Mouse (Mus musculus) kidney, postnatal 10 days (tissue): ENCODE data around the gene Fnip2.

Source experiments
- DNase-seq: peaks from one replicate; pipeline ENCODE4 v3.0.0; 2021; ENCODE audit warnings: mixed read lengths

Gene Fnip2

GRCm38 (mm10) chr3:79523349-79523748, 44.2 kb downstream of the Fnip2 start:
- DNase-seq = no peak

- no peak for DNase-seq
Observed at GRCm38 (mm10) chr3:79519862-79520261, 47.7 kb downstream of the Fnip2 start.

DNA sequence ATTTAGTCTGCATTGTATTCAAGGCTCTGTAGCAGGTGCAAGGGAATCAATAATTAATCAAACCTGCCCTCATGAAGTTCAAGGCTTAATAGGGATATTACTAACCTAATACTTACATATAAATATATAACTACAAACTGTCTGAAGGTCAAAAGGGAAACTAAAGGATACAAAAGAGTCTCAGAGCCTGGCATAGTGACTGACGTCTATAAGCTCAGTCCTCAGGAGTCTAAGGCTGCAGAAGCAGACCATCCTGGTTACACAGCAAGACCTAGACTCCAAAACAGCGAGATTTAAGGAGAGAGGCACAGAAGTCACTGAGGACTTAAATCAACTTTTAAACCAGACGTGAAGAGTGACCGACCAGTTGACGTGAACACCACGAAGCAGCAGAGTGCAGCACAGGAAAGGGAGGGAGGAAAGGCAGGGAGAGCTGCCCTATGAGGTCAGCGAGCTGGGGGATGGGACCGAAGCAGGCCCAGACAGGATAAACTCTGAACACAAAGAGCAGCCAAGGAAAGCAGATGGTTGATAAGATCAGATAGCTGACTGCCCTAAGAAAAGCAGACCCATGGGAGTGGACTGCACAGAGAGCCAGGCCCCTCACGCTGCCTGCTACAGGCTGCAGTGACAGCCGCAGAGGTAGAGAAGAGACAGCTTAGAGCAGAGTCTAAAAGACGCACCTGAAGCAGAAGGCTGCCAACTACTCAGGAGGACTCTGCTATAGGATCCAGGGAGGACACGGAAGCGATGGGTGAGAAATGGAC, 48.7 kb downstream of the Fnip2 start:
- DNase-seq = peak; percentile 85

DNA sequence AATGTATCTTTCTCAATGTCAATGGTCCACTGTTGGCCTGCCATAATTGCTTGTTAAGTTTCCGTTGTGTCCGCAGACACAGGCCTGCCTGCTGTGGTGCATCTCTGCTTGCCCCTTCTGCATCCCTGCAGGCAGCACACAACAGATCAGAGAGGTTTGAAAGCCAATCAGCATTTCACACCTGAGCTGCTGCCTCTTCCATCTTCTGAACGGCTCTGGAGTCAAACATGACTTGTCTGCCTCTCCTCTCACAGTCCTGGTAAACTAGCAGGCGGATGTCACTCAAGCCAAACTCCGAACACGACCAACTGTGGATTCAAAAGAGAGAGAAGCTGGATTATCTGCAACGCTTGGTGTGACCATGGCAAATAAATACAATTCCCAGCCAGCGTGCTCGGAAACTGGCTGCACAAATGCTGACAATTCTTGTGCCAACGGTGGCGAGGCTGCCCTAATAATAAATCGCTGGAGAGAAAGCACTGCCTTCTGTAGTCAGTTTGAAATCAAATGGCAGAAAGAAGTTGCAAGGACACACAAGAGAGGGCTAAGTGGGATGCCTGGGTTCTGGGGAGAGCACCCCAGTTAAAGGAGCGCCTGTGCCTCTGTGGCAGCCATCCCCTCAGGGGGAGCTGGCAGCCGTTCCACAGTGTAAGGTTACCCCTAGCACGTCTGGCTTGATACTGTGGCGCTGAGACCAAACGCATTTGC, 49.6 kb downstream of the Fnip2 start:
- DNase-seq = no peak

DNA sequence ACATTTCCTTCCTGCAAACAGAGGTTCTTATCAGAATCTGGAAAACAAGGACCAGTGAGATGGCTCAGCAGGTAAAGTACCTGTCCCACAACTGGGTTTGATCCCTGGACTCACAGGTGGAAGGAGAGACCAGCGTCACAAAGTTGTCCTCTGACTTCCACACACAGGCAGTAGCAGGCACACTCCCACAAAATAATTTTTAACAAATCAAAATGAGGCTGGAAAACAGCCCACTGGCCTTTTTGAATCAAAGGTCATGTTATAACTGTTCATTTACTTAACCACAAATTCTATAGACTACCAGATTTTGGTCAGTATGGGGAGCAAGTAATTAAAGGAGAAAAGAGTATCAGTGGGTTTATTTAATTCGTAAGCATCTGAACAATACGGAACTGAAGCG, 50.6 kb downstream of the Fnip2 start:
- no peak for DNase-seq

- DNase-seq = peak; percentile 52
Observed at GRCm38 (mm10) chr3:79516099-79516920, 51.3 kb downstream of the Fnip2 start.

- DNase-seq = no peak
Observed at GRCm38 (mm10) chr3:79514304-79514703, 53.3 kb downstream of the Fnip2 start.

DNA sequence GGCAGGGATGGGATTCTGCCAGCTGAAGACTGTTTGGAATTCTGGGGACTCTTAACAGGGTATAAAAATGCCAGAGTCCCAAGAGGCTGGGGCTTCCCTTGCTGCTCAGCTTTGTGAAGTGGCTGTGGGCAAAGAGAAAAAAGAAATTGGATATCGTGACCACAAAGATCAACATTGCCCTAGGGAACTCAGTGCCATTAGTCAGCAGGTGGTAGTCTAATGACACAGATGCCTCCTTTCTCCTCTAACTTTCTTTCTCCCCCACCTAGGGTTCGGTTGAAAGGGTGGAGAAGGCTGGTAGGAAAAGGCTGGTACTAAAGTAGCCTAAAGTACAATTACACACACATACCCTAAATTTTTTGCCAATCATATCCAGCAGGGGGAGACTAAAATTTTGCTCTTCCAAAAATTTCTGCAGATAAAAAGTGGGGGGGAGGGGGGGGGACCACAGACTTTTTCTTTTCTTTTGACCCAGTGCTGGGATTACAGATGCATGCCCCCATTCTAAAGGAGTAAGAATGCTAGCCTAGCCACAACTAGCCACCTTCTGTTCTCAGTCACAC, 66.3 kb downstream of the Fnip2 start:
- no peak for DNase-seq

DNA sequence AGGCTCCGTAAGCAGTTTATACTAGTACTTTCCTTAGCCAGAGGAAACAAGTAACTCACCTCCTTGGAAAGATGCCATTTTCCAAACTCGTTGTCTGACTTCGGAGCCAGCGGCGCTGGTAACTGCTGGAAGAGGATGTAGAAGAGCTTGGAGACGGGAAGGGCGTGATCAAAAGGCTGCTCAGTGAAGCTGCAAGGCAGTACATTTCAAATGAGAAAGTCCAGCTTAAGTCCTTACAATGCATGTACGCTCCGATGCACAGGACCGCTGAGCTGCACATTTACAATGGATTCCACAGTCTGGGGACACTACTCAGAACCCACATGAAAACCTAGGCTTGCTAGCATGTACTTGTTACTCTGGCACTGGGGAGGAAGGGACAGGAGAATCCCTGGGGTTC, 67.3 kb downstream of the Fnip2 start:
- peak; percentile 53 for DNase-seq

DNA sequence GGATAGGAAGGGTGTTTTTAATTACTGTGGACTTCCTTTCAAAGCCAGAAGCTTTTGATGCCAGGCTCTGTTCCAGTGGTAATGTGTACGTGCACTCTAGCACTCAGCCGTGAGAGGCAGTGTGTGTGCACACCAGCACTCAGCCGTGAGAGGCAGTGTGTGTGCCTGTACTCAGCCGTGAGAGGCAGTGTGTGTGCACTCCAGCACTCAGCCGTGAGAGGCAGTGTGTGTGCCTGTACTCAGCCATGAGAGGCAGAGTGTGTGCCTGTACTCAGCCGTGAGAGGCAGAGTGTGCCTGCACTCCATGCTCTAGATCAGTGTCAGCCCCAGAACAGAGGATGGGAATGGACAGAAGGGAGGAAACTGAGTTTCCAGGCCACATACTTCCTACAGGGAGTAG, 70.9 kb downstream of the Fnip2 start:
- DNase-seq = no peak

GRCm38 (mm10) chr3:79495151-79495550, 72.4 kb downstream of the Fnip2 start:
- DNase-seq = no peak

DNA sequence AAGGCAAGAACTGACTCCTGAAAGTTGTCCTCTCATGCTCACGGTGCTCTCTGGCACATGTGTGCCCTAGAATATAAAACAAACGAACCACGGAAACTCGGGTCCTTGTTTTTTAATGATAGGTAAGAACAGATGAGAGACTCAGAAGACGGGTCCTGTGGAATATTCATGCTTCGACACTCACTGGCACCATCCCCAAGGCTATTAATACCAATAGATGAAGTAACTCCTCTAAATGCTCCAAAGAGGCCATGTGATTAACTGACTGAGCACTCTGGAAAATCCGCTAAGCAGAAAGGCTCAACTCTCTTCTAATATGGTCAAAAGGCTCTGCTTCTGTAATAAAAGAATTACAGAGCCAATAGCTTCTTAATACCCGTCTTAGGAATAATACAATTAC, 73.6 kb downstream of the Fnip2 start:
- no peak for DNase-seq

- no peak for DNase-seq
Observed at GRCm38 (mm10) chr3:79493064-79493463, 74.5 kb downstream of the Fnip2 start.

GRCm38 (mm10) chr3:79491614-79492013, 76.0 kb downstream of the Fnip2 start:
- DNase-seq = no peak

GRCm38 (mm10) chr3:79490102-79490501, 77.5 kb downstream of the Fnip2 start:
- DNase-seq = no peak

- no peak for DNase-seq
Observed at GRCm38 (mm10) chr3:79488025-79488424, 79.6 kb downstream of the Fnip2 start.

GRCm38 (mm10) chr3:79484286-79485063, 83.1 kb downstream of the Fnip2 start:
- peak; percentile 38 for DNase-seq

GRCm38 (mm10) chr3:79478880-79479279, 88.7 kb downstream of the Fnip2 start:
- DNase-seq = no peak

- no peak for DNase-seq
Observed at GRCm38 (mm10) chr3:79478400-79478799, 89.2 kb downstream of the Fnip2 start.

DNA sequence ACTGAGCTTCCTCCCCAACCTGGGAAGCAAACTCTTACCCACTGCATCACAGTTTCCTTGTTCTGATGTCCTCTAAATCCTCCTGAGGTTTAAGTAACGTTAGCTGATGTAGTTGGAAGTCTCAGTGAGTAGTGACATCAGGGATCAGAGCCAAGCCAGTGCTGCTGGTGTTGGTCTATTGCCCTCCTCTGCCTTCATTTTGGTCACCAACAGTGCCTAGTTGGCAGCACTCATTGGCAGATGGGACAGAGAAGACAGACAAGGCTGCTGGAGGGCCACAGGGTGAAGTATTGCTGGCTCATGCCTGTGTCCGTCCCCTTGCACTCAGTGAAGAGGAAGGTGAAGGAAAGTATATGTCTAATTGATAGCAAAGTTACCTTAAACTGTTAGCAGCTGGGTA, 91.6 kb downstream of the Fnip2 start:
- no peak for DNase-seq

GRCm38 (mm10) chr3:79474911-79475310, 92.7 kb downstream of the Fnip2 start:
- DNase-seq = no peak

DNA sequence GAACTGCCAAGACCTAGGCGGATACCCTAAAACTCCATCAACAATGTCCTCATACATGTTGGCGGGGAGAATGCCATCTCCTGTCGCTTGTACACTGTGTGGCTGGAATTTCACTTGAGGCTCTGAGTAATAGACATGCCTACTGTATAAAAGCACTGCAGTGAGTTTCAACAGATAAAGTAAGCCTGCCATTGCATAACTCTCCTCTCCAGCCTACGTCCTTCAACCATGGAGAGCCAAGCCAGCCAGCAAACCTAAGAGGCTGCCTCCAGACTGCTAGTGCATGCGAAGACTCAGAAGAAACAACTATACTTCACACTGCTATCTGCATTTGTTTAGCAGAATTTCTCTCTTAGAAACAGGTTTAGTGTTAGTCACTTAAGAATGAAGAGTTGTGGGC, 95.2 kb downstream of the Fnip2 start:
- no peak for DNase-seq
